Mouse (Mus musculus) kidney, adult 2 months (tissue): ENCODE results near the gene Cdh24. TPM values are rescaled to one million over a fixed set of nuclear protein-coding genes. Genes with fewer than 3 reads are reported as not detected.

Experiments
- DNase-seq: peaks from one replicate; pipeline ENCODE4 v3.0.0; 2021
- H3K27ac ChIP-seq: fragments of 200-500 bp; 2 replicates; pipeline ENCODE4 v1.5.1; 2012; ENCODE audit warnings: low read depth, low read length, control low read depth, inconsistent platforms; ENCODE audit not compliant: insufficient read depth
- H3K27me3 ChIP-seq: fragments of 200-500 bp; replicated peaks from 2 replicates; pipeline ENCODE4 v1.6.1; 2012; ENCODE audit warnings: mild to moderate bottlenecking, moderate library complexity, low read length, inconsistent platforms; ENCODE audit not compliant: control insufficient read depth, insufficient read depth
- H3K36me3 ChIP-seq: fragments of 200-500 bp; 2 replicates; pipeline ENCODE4 v1.6.1; 2012; ENCODE audit warnings: mild to moderate bottlenecking, moderate library complexity, low read length, inconsistent platforms; ENCODE audit not compliant: control insufficient read depth, insufficient read depth
- H3K4me1 ChIP-seq: fragments of 200-500 bp; 2 replicates; pipeline ENCODE4 v1.6.1; 2011; ENCODE audit warnings: low read length; ENCODE audit not compliant: control insufficient read depth, insufficient read depth
- H3K4me3 ChIP-seq: fragments of 200-500 bp; 2 replicates; pipeline ENCODE4 v1.5.1; 2011; ENCODE audit warnings: mild to moderate bottlenecking, low read depth, low read length, control low read depth; ENCODE audit not compliant: insufficient read depth
- CTCF ChIP-seq: fragments of 200-500 bp; conservative IDR thresholded peaks from 2 replicates; pipeline ENCODE4 v1.5.1; 2011; ENCODE audit warnings: low read depth, mild to moderate bottlenecking, control low read depth, low read length, moderate library complexity, mixed read lengths; ENCODE audit not compliant: insufficient read depth, insufficient read length
- POLR2A ChIP-seq: fragments of 200-500 bp; IDR thresholded peaks from one replicate; pipeline ENCODE4 v1.6.1; 2011; ENCODE audit warnings: low read depth, low read length, control low read depth
- WGBS: fragments of 180-500 bp; shearing (Covaris S2); methylation state at CpG from one replicate; pipeline ENCODE4 v1.1.7; 2018; 5-methylcytosine and 5-hydroxymethylcytosine counted together
- polyA plus RNA-seq: library from polyadenylated mRNA; depleted of rRNA; stranded (reverse); fragments of >200 nt; gene quantifications from 2 replicates; pipeline ENCODE4 v1.2.3, GENCODE M21; 2012

The Cdh24 gene
- polyA plus RNA-seq, 1 experiment = 1.2 TPM

- Histone ChIP-seq H3K4me1 (no peaks in the 10 kb centered on the region; the same call in 1 of the 2 replicates), H3K4me3 (peak within 1 kb of the TSS; percentile 64), H3K27me3 (no peaks in the 10 kb centered on the region), H3K27ac (peak within 1 kb of the TSS; percentile 39), H3K36me3 (no peaks in the 10 kb centered on the region)
- DNase-seq = peak; percentile 89
- no peak for TF ChIP-seq CTCF
- no peak for TF ChIP-seq POLR2A
- under 1% methylated on average over 39 of the region's 39 CpGs for WGBS
These were observed 35.3 kb downstream of the Cdh24 start, which contains the start of gene 4931414P19Rik for GRCm38 (mm10) chr14:54605752-54606321. 4931414P19Rik (minus strand) TSS chr14:54605993.

GRCm38 (mm10) chr14:54603686-54604085, 37.5 kb downstream of the Cdh24 start:
- TF ChIP-seq POLR2A (no peak), CTCF (no peak)
- no peaks in the 10 kb centered on the region for H3K36me3 ChIP-seq
- no peaks in the 10 kb centered on the region; the same call in 1 of the 2 replicates for H3K4me1 ChIP-seq
- H3K27me3 ChIP-seq = no peaks in the 10 kb centered on the region
- no peak for DNase-seq
- WGBS = 84% methylated on average over 8 of the region's 8 CpGs
- H3K4me3 ChIP-seq = peak overlapping the region; percentile 84
- H3K27ac ChIP-seq = peak overlapping the region; percentile 88

- H3K27me3 ChIP-seq = no peaks in the 10 kb centered on the region
- H3K27ac ChIP-seq = peak overlapping the region; percentile 88
- H3K36me3 ChIP-seq = no peaks in the 10 kb centered on the region
- H3K4me3 ChIP-seq = peak overlapping the region; percentile 84
- under 1% methylated on average over 46 of the region's 46 CpGs for WGBS
- TF ChIP-seq POLR2A = no peak
- no peak for TF ChIP-seq CTCF
- no peaks in the 10 kb centered on the region; the same call in 1 of the 2 replicates for H3K4me1 ChIP-seq
- DNase-seq = peak; percentile 98
These were observed 38.0 kb downstream of the Cdh24 start for GRCm38 (mm10) chr14:54603038-54603654.

- peak overlapping the region; percentile 84; the same call in 1 of the 2 replicates for H3K4me3 ChIP-seq
- no peak for TF ChIP-seq CTCF
- no peak for TF ChIP-seq POLR2A
- no peaks in the 10 kb centered on the region for H3K27me3 ChIP-seq
- 33% methylated on average over 4 of the region's 4 CpGs for WGBS
- no peak for DNase-seq
- no peak overlapping the region for H3K27ac ChIP-seq
- no peaks in the 10 kb centered on the region; the same call in 1 of the 2 replicates for H3K4me1 ChIP-seq
- H3K36me3 ChIP-seq = no peaks in the 10 kb centered on the region
These were observed 38.6 kb downstream of the Cdh24 start for GRCm38 (mm10) chr14:54602613-54603012.

- no peak overlapping the region for H3K27ac ChIP-seq
- no peak overlapping the region for H3K4me3 ChIP-seq
- no peaks in the 10 kb centered on the region; the same call in 1 of the 2 replicates for H3K4me1 ChIP-seq
- no peak for DNase-seq
- no peaks in the 10 kb centered on the region for H3K36me3 ChIP-seq
- TF ChIP-seq CTCF (no peak), POLR2A (no peak)
- 80% methylated on average over 2 of the region's 2 CpGs for WGBS
- H3K27me3 ChIP-seq = no peaks in the 10 kb centered on the region
These were observed 39.6 kb downstream of the Cdh24 start for GRCm38 (mm10) chr14:54601601-54602000.

- TF ChIP-seq POLR2A (no peak), CTCF (peak; percentile 83)
- Histone ChIP-seq H3K27me3 (no peaks in the 10 kb centered on the region), H3K36me3 (no peaks in the 10 kb centered on the region), H3K27ac (no peak overlapping the region), H3K4me3 (no peak overlapping the region), H3K4me1 (peaks cover 6% of the 10 kb centered on the region; the same call in 1 of the 2 replicates)
- DNase-seq = no peak
- 78% methylated on average over 7 of the region's 7 CpGs for WGBS
These were observed 44.1 kb downstream of the Cdh24 start for GRCm38 (mm10) chr14:54597084-54597483.
